Mouse (Mus musculus) MEL (cell line): ENCODE data around the gene Lypd5. TPM values are rescaled to one million over a fixed set of nuclear protein-coding genes. Genes with fewer than 3 reads are reported as not detected.
A peak's percentile ranks its signal among the peaks of the same experiment; 100 is the strongest.

Experiments used
- DNase-seq: peaks from one replicate; pipeline ENCODE4 v3.0.0; 2011; ENCODE audit warnings: low read depth, low spot score
- H3K27ac ChIP-seq: 2 replicates; pipeline ENCODE4 v1.5.1; 2012; ENCODE audit warnings: low read depth, mild to moderate bottlenecking, control low read depth, low read length, moderate library complexity; ENCODE audit not compliant: control insufficient read depth
- H3K27me3 ChIP-seq, 2 experiments: fragments of 150-350 bp in 1 of 2; sonication (generic) in 1 of 2; 2 replicates each; pipeline ENCODE4 v1.6.1; 2012; ENCODE audit warnings: low read length in 2 of 2, mild to moderate bottlenecking in 2 of 2, improper control_type of control experiment in 1 of 2, moderate library complexity in 1 of 2; ENCODE audit not compliant: insufficient read depth in 2 of 2, control insufficient read depth in 1 of 2
- H3K36me3 ChIP-seq, 2 experiments: 2 replicates each; pipeline ENCODE4 v1.6.1; 2012 to 2014; ENCODE audit warnings: low read length in 2 of 2, improper control_type of control experiment in 1 of 2, inconsistent platforms in 1 of 2, mild to moderate bottlenecking in 1 of 2; ENCODE audit not compliant: insufficient read depth in 2 of 2, control insufficient read depth in 1 of 2
- H3K4me1 ChIP-seq, 2 experiments: fragments of 150-350 bp in 1 of 2; sonication (generic) in 1 of 2; 2 replicates each; pipeline ENCODE4 v1.6.1; 2012; ENCODE audit warnings: low read length in 2 of 2, improper control_type of control experiment in 1 of 2, mild to moderate bottlenecking in 1 of 2; ENCODE audit not compliant: insufficient read depth in 2 of 2, control insufficient read depth in 1 of 2
- H3K4me3 ChIP-seq, 2 experiments: fragments of 150-350 bp in 1 of 2; sonication (generic) in 1 of 2; 2 replicates each; pipeline ENCODE4 v1.5.1; 2012; ENCODE audit warnings: low read depth in 2 of 2, low read length in 2 of 2, mild to moderate bottlenecking in 2 of 2, moderate library complexity in 2 of 2, control low read depth in 1 of 2, improper control_type of control experiment in 1 of 2; ENCODE audit not compliant: control insufficient read depth in 1 of 2, insufficient read depth in 1 of 2
- H3K79me2 ChIP-seq: 2 replicates; pipeline ENCODE4 v1.6.1; 2012; ENCODE audit warnings: mild to moderate bottlenecking, low read length, moderate library complexity; ENCODE audit not compliant: control insufficient read depth, poor library complexity, insufficient read depth
- H3K9ac ChIP-seq: 2 replicates; pipeline ENCODE4 v1.6.1; 2012; ENCODE audit warnings: low read depth, mild to moderate bottlenecking, control low read depth, low read length, moderate library complexity; ENCODE audit not compliant: control insufficient read depth, poor library complexity, severe bottlenecking
- H3K9me3 ChIP-seq: fragments of 150-350 bp; sonication (generic); replicated peaks from 2 replicates; pipeline ENCODE4 v1.6.1; 2012; ENCODE audit warnings: mild to moderate bottlenecking, low read length, improper control_type of control experiment, moderate library complexity; ENCODE audit not compliant: insufficient read depth
- BHLHE40 ChIP-seq: IDR thresholded peaks from 2 replicates; pipeline ENCODE4 v1.6.1; 2012; ENCODE audit warnings: low read depth, mild to moderate bottlenecking, inconsistent platforms, low read length, improper control_type of control experiment, borderline replicate concordance
- CHD1 ChIP-seq: IDR thresholded peaks from 2 replicates; pipeline ENCODE4 v1.6.1; 2012; ENCODE audit warnings: low read depth, mild to moderate bottlenecking, inconsistent platforms, low read length, improper control_type of control experiment
- CHD2 ChIP-seq: IDR thresholded peaks from 2 replicates; pipeline ENCODE4 v1.6.1; 2011; ENCODE audit warnings: low read length, improper control_type of control experiment
- CTCF ChIP-seq, 3 experiments: IDR thresholded peaks in 2 of 3; conservative IDR thresholded peaks in 1 of 3; 2 replicates each; pipeline ENCODE4 v1.5.1; 2011 to 2012; ENCODE audit warnings: low read length in 3 of 3, low read depth in 2 of 3, mild to moderate bottlenecking in 2 of 3, improper control_type of control experiment in 1 of 3, inconsistent platforms in 1 of 3, mixed read lengths in 1 of 3, moderate library complexity in 1 of 3; ENCODE audit not compliant: control insufficient read depth in 1 of 3, insufficient read depth in 1 of 3, poor library complexity in 1 of 3, severe bottlenecking in 1 of 3
- E2F4 ChIP-seq: IDR thresholded peaks from 2 replicates; pipeline ENCODE4 v1.6.1; 2011; ENCODE audit warnings: low read depth, low read length, improper control_type of control experiment, borderline replicate concordance
- ELF1 ChIP-seq: IDR thresholded peaks from 2 replicates; pipeline ENCODE4 v1.6.1; 2014; ENCODE audit warnings: low read depth, mild to moderate bottlenecking, inconsistent platforms, low read length, improper control_type of control experiment, moderate library complexity
- EP300 ChIP-seq, 2 experiments: IDR thresholded peaks; 2 replicates each; pipeline ENCODE4 v1.6.1; 2011; ENCODE audit warnings: improper control_type of control experiment in 2 of 2, low read length in 2 of 2, low read depth in 1 of 2, mild to moderate bottlenecking in 1 of 2
- ETS1 ChIP-seq: IDR thresholded peaks from 2 replicates; pipeline ENCODE4 v1.6.1; 2012; ENCODE audit warnings: low read depth, mild to moderate bottlenecking, inconsistent platforms, low read length, improper control_type of control experiment, moderate library complexity
- GABPA ChIP-seq: IDR thresholded peaks from 2 replicates; pipeline ENCODE4 v1.6.1; 2012; ENCODE audit warnings: low read depth, mild to moderate bottlenecking, inconsistent platforms, low read length, improper control_type of control experiment, moderate library complexity
- GATA1 ChIP-seq: IDR thresholded peaks from 2 replicates; pipeline ENCODE4 v1.6.1; 2011; ENCODE audit warnings: low read depth, low read length, improper control_type of control experiment
- HCFC1 ChIP-seq: IDR thresholded peaks from 2 replicates; pipeline ENCODE4 v1.6.1; 2012; ENCODE audit warnings: low read depth, mild to moderate bottlenecking, inconsistent platforms, low read length, improper control_type of control experiment, moderate library complexity
- JUND ChIP-seq: IDR thresholded peaks from 2 replicates; pipeline ENCODE4 v1.6.1; 2011; ENCODE audit warnings: low read depth, mild to moderate bottlenecking, improper control_type of control experiment, low read length
- KAT2A ChIP-seq: conservative IDR thresholded peaks from 2 replicates; pipeline ENCODE4 v1.6.1; 2012; ENCODE audit warnings: low read depth, low read length, improper control_type of control experiment, inconsistent platforms
- MAFK ChIP-seq: IDR thresholded peaks from 2 replicates; pipeline ENCODE4 v1.6.1; 2011; ENCODE audit warnings: low read depth, mild to moderate bottlenecking, low read length, improper control_type of control experiment, borderline replicate concordance
- MAX ChIP-seq: IDR thresholded peaks from 2 replicates; pipeline ENCODE4 v1.6.1; 2011; ENCODE audit warnings: low read length, improper control_type of control experiment
- MAZ ChIP-seq: IDR thresholded peaks from 2 replicates; pipeline ENCODE4 v1.6.1; 2012; ENCODE audit warnings: low read depth, mild to moderate bottlenecking, inconsistent platforms, low read length, improper control_type of control experiment
- MXI1 ChIP-seq: IDR thresholded peaks from 2 replicates; pipeline ENCODE4 v1.6.1; 2011; ENCODE audit warnings: mild to moderate bottlenecking, low read depth, low read length, improper control_type of control experiment
- MYB ChIP-seq: IDR thresholded peaks from 2 replicates; pipeline ENCODE4 v1.6.1; 2011; ENCODE audit warnings: mild to moderate bottlenecking, low read depth, low read length, improper control_type of control experiment
- NELFE ChIP-seq: IDR thresholded peaks from 2 replicates; pipeline ENCODE4 v1.6.1; 2011; ENCODE audit warnings: low read depth, low read length, improper control_type of control experiment
- NRF1 ChIP-seq: IDR thresholded peaks from 2 replicates; pipeline ENCODE4 v1.6.1; 2014; ENCODE audit warnings: low read depth, mild to moderate bottlenecking, inconsistent platforms, low read length, improper control_type of control experiment, moderate library complexity; ENCODE audit not compliant: poor library complexity, insufficient read depth, severe bottlenecking
- POLR2A ChIP-seq, 2 experiments: IDR thresholded peaks; 2 replicates each; pipeline ENCODE4 v1.6.1; 2011 to 2012; ENCODE audit warnings: low read length in 2 of 2, mild to moderate bottlenecking in 2 of 2, control low read depth in 1 of 2, improper control_type of control experiment in 1 of 2, low read depth in 1 of 2, moderate library complexity in 1 of 2; ENCODE audit not compliant: control insufficient read depth in 1 of 2, insufficient read depth in 1 of 2, poor library complexity in 1 of 2
- POLR2AphosphoS2 ChIP-seq: IDR thresholded peaks from 2 replicates; pipeline ENCODE4 v1.6.1; 2011; ENCODE audit warnings: low read length, improper control_type of control experiment
- POLR2AphosphoS5 ChIP-seq: IDR thresholded peaks from 2 replicates; pipeline ENCODE4 v1.6.1; 2012; ENCODE audit warnings: low read depth, borderline replicate concordance, mild to moderate bottlenecking, inconsistent platforms, low read length, moderate library complexity, mixed read lengths
- RAD21 ChIP-seq: IDR thresholded peaks from 2 replicates; pipeline ENCODE4 v1.6.1; 2011; ENCODE audit warnings: mild to moderate bottlenecking, low read depth, low read length, improper control_type of control experiment
- RCOR1 ChIP-seq: IDR thresholded peaks from 2 replicates; pipeline ENCODE4 v1.6.1; 2012; ENCODE audit warnings: low read depth, mild to moderate bottlenecking, inconsistent platforms, low read length, improper control_type of control experiment
- SIN3A ChIP-seq: IDR thresholded peaks from 2 replicates; pipeline ENCODE4 v1.6.1; 2012; ENCODE audit warnings: low read length, improper control_type of control experiment, inconsistent platforms
- TBP ChIP-seq: IDR thresholded peaks from 2 replicates; pipeline ENCODE4 v1.8.0; 2011; ENCODE audit warnings: low read depth, low read length, improper control_type of control experiment
- TCF12 ChIP-seq: IDR thresholded peaks from 2 replicates; pipeline ENCODE4 v1.6.1; 2014; ENCODE audit warnings: low read depth, mild to moderate bottlenecking, inconsistent platforms, low read length, improper control_type of control experiment, moderate library complexity
- USF1 ChIP-seq: IDR thresholded peaks from 2 replicates; pipeline ENCODE4 v1.6.1; 2014; ENCODE audit warnings: low read depth, mild to moderate bottlenecking, inconsistent platforms, low read length, improper control_type of control experiment, moderate library complexity
- ZC3H11A ChIP-seq: IDR thresholded peaks from 2 replicates; pipeline ENCODE4 v1.6.1; 2012; ENCODE audit warnings: low read depth, mild to moderate bottlenecking, inconsistent platforms, low read length, improper control_type of control experiment
- ZKSCAN1 ChIP-seq: IDR thresholded peaks from 2 replicates; pipeline ENCODE4 v1.6.1; 2012; ENCODE audit warnings: low read depth, mild to moderate bottlenecking, inconsistent platforms, low read length, improper control_type of control experiment, moderate library complexity
- ZNF384 ChIP-seq: IDR thresholded peaks from 2 replicates; pipeline ENCODE4 v1.6.1; 2012; ENCODE audit warnings: low read depth, mild to moderate bottlenecking, inconsistent platforms, low read length, improper control_type of control experiment
- polyA plus RNA-seq, 2 experiments: library from polyadenylated mRNA; stranded (reverse) in 1 of 2; unstranded in 1 of 2; fragments of >175 nt in 1 of 2; fragments of >200 nt in 1 of 2; gene quantifications; 2 replicates each; pipeline versions ENCODE4 v1.2.1 to v1.2.4; 2012; ENCODE audit warnings: low replicate concordance in 2 of 2, low read depth in 1 of 2; ENCODE audit not compliant: insufficient read length in 2 of 2, insufficient read depth in 1 of 2, missing spikeins in 1 of 2
- total RNA-seq: library from RNA; depleted of rRNA; stranded (reverse); fragments of 300-350 nt; gene quantifications from 2 replicates; pipeline ENCODE4 v1.2.3, GENCODE M21; 2012

Lypd5 gene
- total and polyA plus RNA-seq, 3 experiments, result not detected

- Histone ChIP-seq H3K4me3 (no peak within 1 kb of the TSS), H3K36me3 (no peaks in the 10 kb centered on the region), H3K27ac (no peak within 1 kb of the TSS), H3K9me3 (no peaks in the 10 kb centered on the region), H3K27me3 (no peaks in the 10 kb centered on the region), H3K79me2 (no peaks in the 10 kb centered on the region)
- no peak for DNase-seq
- TF ChIP-seq CHD1 (no peak), KAT2A (no peak), MAX (no peak), POLR2AphosphoS2 (no peak), ZKSCAN1 (no peak), POLR2A (IDR thresholded peaks at IDR 0.05; ENCODE audit: control insufficient read depth in 1 of 2, insufficient read depth in 1 of 2, low read depth in 1 of 2, low read length in 2 of 2, poor library complexity in 1 of 2) (no peak), JUND (no peak), E2F4 (no peak), ZNF384 (no peak), BHLHE40 (no peak)
- TF ChIP-seq, all 39 proteins: peak for 0
- H3K4me1 ChIP-seq, result no peaks in the 10 kb centered on the region
- no peak within 1 kb of the TSS for H3K9ac ChIP-seq
Observed at GRCm38 (mm10) chr7:24333304-24333986, 15.6 kb upstream of the Lypd5 start, which contains the start of gene Tescl. Gene Tescl, minus strand, starts transcription at chr7:24333936.

- Histone ChIP-seq H3K4me3 (no peak overlapping the region), H3K27ac (no peak overlapping the region), H3K27me3 (no peaks in the 10 kb centered on the region), H3K36me3 (no peaks in the 10 kb centered on the region), H3K79me2 (no peaks in the 10 kb centered on the region), H3K9ac (no peak overlapping the region), H3K9me3 (no peaks in the 10 kb centered on the region), H3K4me1 (no peaks in the 10 kb centered on the region)
- peak; percentile 84 for DNase-seq
- TF ChIP-seq CTCF (IDR thresholded peaks at IDR 0.05 in 2 of 3, conservative IDR thresholded peaks at IDR 0.05 in 1 of 3; ENCODE audit: control insufficient read depth in 1 of 3, insufficient read depth in 1 of 3, low read depth in 2 of 3, low read length in 3 of 3, poor library complexity in 1 of 3, severe bottlenecking in 1 of 3), result peak; percentile 58 to 90 (median 60)
- no peak for TF ChIP-seq JUND
- TF ChIP-seq EP300 (IDR thresholded peaks at IDR 0.05; ENCODE audit: low read depth in 1 of 2, low read length in 2 of 2), result no peak
- TF ChIP-seq ELF1, result no peak
- no peak for TF ChIP-seq MAZ
- no peak for TF ChIP-seq NRF1
- no peak for TF ChIP-seq HCFC1
- TF ChIP-seq MXI1, result no peak
- TF ChIP-seq POLR2AphosphoS5, result no peak
- no peak for TF ChIP-seq KAT2A
- TF ChIP-seq MAFK, result no peak
- TF ChIP-seq MAX, result no peak
- TF ChIP-seq CHD2, result no peak
- TF ChIP-seq RCOR1, result no peak
- TF ChIP-seq ETS1, result no peak
- TF ChIP-seq GABPA, result no peak
- peak; percentile 76 for TF ChIP-seq RAD21
- TF ChIP-seq ZKSCAN1, result no peak
- no peak for TF ChIP-seq USF1
- TF ChIP-seq SIN3A, result no peak
- TF ChIP-seq TCF12, result no peak
- no peak for TF ChIP-seq ZNF384
- no peak for TF ChIP-seq TBP
- TF ChIP-seq MYB, result no peak
- no peak for TF ChIP-seq NELFE
- peak; percentile 70 for TF ChIP-seq ZC3H11A
- no peak for TF ChIP-seq GATA1
Observed at GRCm38 (mm10) chr7:24335699-24336309, 13.2 kb upstream of the Lypd5 start.
